Mouse (Mus musculus) C2C12 (cell line): Measurements from ENCODE around the gene Mlst8.

Experiments
- CTCF ChIP-seq: IDR thresholded peaks from one replicate; pipeline ENCODE4 v1.5.1; 2011; ENCODE audit not compliant: control insufficient read depth, insufficient read depth, insufficient read length
- MAX ChIP-seq: IDR thresholded peaks from one replicate; pipeline ENCODE4 v1.6.1; 2011; ENCODE audit warnings: mild to moderate bottlenecking, control low read depth
- MYOD1 ChIP-seq: IDR thresholded peaks from one replicate; pipeline ENCODE4 v1.6.1; 2011; ENCODE audit warnings: low read depth; ENCODE audit not compliant: control insufficient read depth, insufficient read length

DNA sequence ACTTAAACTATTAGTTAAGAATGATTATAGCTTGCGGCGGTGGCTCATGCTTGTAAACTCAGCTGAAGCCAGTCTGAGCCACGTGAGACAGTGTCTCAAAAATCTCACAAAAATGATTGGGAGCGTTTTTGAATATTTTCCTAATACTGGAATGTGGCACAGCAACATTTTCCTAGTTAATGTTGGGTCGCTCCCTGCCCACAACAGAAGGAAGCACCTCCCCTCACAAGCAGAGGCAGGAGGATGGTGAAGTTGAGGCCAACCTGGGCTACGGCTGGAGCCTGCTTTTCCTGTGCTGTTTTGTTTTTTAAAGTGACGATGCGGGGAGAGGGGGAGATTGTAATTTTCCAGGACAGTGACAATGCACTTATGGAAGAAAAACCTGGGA is 51.7 kb downstream of the Mlst8 start:
- TF ChIP-seq CTCF, result no peak
- TF ChIP-seq MAX, result no peak
- TF ChIP-seq MYOD1, result no peak
